Mouse (Mus musculus): ENCODE measurements around the gene Copg1. TPM values are rescaled to one million over a fixed set of nuclear protein-coding genes. Genes with fewer than 3 reads are reported as not detected.

The Copg1 gene
- total and polyA plus RNA-seq, 3 experiments = 78.3 to 91.9 (median 85.1) TPM

- no peaks in the 10 kb centered on the region for H3K9me3 ChIP-seq (replicated peaks; ENCODE audit: low read length)
- no peak overlapping the region for H3K4me2 ChIP-seq (ENCODE audit: insufficient read depth, low read depth, poor library complexity, severe bottlenecking)
- no peaks in the 10 kb centered on the region for H3K27me3 ChIP-seq (replicated peaks)
- H3K4me1 ChIP-seq (ENCODE audit: control insufficient read depth in 1 of 2, insufficient read depth in 2 of 2) = peaks cover 0 to 5% of the 10 kb centered on the region in 2 experiments; a peak in 2 of 4 replicates
- no peak overlapping the region for H3K27ac ChIP-seq (ENCODE audit: insufficient read depth, low read depth)
- H3K9ac ChIP-seq (ENCODE audit: insufficient read depth, low read depth) = no peak overlapping the region
- H3K79me2 ChIP-seq (replicated peaks; ENCODE audit: control insufficient read depth, extremely low read depth, insufficient read depth, poor library complexity, severe bottlenecking) = no peaks in the 10 kb centered on the region
- TF ChIP-seq PAX5 (IDR thresholded peaks at IDR 0.05; ENCODE audit: low read length) (no peak), RCOR1 (conservative IDR thresholded peaks at IDR 0.05; ENCODE audit: low read depth, low read length) (no peak), JUN (IDR thresholded peaks at IDR 0.05; ENCODE audit: insufficient read depth, low read depth, low read length) (no peak), JUND (conservative IDR thresholded peaks at IDR 0.05; ENCODE audit: low read depth, low read length) (no peak), MAX (IDR thresholded peaks at IDR 0.05; ENCODE audit: low read length) (no peak), HCFC1 (IDR thresholded peaks at IDR 0.05; ENCODE audit: low read depth, low read length) (no peak), BHLHE40 (IDR thresholded peaks at IDR 0.05; ENCODE audit: low read depth, low read length) (no peak)
- in situ Hi-C loops (cut with MboI; ENCODE audit: low pct_ligation_motif_present, low pct_unique_long_range_greater_than_20kb, low sequenced_read_pairs) = no loop called here
- DNase-seq (ENCODE audit: extremely low read depth) = no peak
- no peak overlapping the region for H3K4me3 ChIP-seq (replicated peaks in 1 of 3; ENCODE audit: low read depth in 2 of 3, low read length in 2 of 3, poor library complexity in 1 of 3)
- H3K36me3 ChIP-seq (replicated peaks in 1 of 2; ENCODE audit: control insufficient read depth in 1 of 2, insufficient read depth in 1 of 2, low read length in 1 of 2) = peaks cover 0 to 9% of the 10 kb centered on the region in 2 experiments
- dilution Hi-C loops (cut with MboI; ENCODE audit: extremely low pct_ligation_motif_present, extremely low pct_unique_long_range_greater_than_20kb, low sequenced_read_pairs) = no loop called here
These were observed 49.7 kb downstream of the Copg1 start for GRCm38 (mm10) chr6:87937178-87937788.

DNA sequence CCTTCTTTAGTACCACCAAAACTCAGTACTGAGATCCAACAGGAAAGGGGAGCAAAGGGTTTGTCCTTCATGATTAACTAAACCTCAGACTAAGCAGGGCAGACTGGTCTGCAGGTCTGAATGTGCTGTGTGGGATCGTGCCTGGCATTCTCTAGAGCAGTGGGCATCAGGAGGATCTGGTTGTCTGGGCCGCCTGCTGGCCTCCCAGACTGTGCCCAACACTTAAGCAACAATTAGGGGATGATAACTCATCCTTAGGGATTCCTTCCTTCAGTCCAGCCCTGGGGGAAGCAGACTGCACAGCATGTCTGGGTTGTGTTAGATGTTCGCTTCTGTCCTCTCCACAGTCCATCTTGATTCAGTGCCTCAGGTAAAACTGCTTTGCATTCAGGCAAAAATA, 51.3 kb downstream of the Copg1 start:
- in situ Hi-C loops (cut with MboI; ENCODE audit: low pct_ligation_motif_present, low pct_unique_long_range_greater_than_20kb, low sequenced_read_pairs) (no loop called here), dilution Hi-C loops (cut with MboI; ENCODE audit: extremely low pct_ligation_motif_present, extremely low pct_unique_long_range_greater_than_20kb, low sequenced_read_pairs) (no loop called here)
- Histone ChIP-seq H3K4me3 (replicated peaks in 1 of 3; ENCODE audit: low read depth in 2 of 3, low read length in 2 of 3, poor library complexity in 1 of 3) (no peak overlapping the region), H3K79me2 (replicated peaks; ENCODE audit: control insufficient read depth, extremely low read depth, insufficient read depth, poor library complexity, severe bottlenecking) (no peaks in the 10 kb centered on the region), H3K9me3 (replicated peaks; ENCODE audit: low read length) (no peaks in the 10 kb centered on the region), H3K4me1 (ENCODE audit: control insufficient read depth in 1 of 2, insufficient read depth in 2 of 2) (peaks cover 0 to 5% of the 10 kb centered on the region in 2 experiments; a peak in 2 of 4 replicates), H3K9ac (ENCODE audit: insufficient read depth, low read depth) (no peak overlapping the region), H3K4me2 (ENCODE audit: insufficient read depth, low read depth, poor library complexity, severe bottlenecking) (no peak overlapping the region), H3K27me3 (replicated peaks) (peaks cover 2% of the 10 kb centered on the region), H3K27ac (ENCODE audit: insufficient read depth, low read depth) (no peak overlapping the region), H3K36me3 (replicated peaks in 1 of 2; ENCODE audit: control insufficient read depth in 1 of 2, insufficient read depth in 1 of 2, low read length in 1 of 2) (peaks cover 0 to 9% of the 10 kb centered on the region in 2 experiments)
- TF ChIP-seq MEF2A (IDR thresholded peaks at IDR 0.05; ENCODE audit: borderline replicate concordance, low read depth, low read length) = no peak
- TF ChIP-seq CTCF (conservative IDR thresholded peaks at IDR 0.05 in 1 of 2, IDR thresholded peaks at IDR 0.05 in 1 of 2; ENCODE audit: low read depth in 2 of 2, low read length in 2 of 2) = no peak
- TF ChIP-seq IRF4 (IDR thresholded peaks at IDR 0.05; ENCODE audit: low read depth, low read length) = no peak
- no peak for TF ChIP-seq ZC3H11A (IDR thresholded peaks at IDR 0.05; ENCODE audit: low read depth, low read length)
- no peak for TF ChIP-seq MAZ (IDR thresholded peaks at IDR 0.05; ENCODE audit: low read depth, low read length)
- TF ChIP-seq RCOR1 (conservative IDR thresholded peaks at IDR 0.05; ENCODE audit: low read depth, low read length) = no peak
- TF ChIP-seq SIN3A (IDR thresholded peaks at IDR 0.05; ENCODE audit: low read length) = no peak
- no peak for TF ChIP-seq ZKSCAN1 (IDR thresholded peaks at IDR 0.05; ENCODE audit: borderline replicate concordance, low read depth, low read length)
- TF ChIP-seq EP300 (IDR thresholded peaks at IDR 0.05; ENCODE audit: low read length) = no peak
- TF ChIP-seq USF2 (conservative IDR thresholded peaks at IDR 0.05; ENCODE audit: low read depth, low read length) = no peak
- no peak for TF ChIP-seq NRF1 (IDR thresholded peaks at IDR 0.05; ENCODE audit: low read depth, low read length)
- TF ChIP-seq USF1 (IDR thresholded peaks at IDR 0.05; ENCODE audit: low read depth, low read length) = no peak
- TF ChIP-seq MXI1 (IDR thresholded peaks at IDR 0.05; ENCODE audit: low read depth, low read length) = no peak
- no peak for TF ChIP-seq ETS1 (conservative IDR thresholded peaks at IDR 0.05; ENCODE audit: low read depth, low read length)
- no peak for TF ChIP-seq BHLHE40 (IDR thresholded peaks at IDR 0.05; ENCODE audit: low read depth, low read length)
- TF ChIP-seq JUND (conservative IDR thresholded peaks at IDR 0.05; ENCODE audit: low read depth, low read length) = no peak
- DNase-seq (ENCODE audit: extremely low read depth) = no peak
